Mouse (Mus musculus) CH12.LX (cell line): ENCODE data around the gene Ntan1. TPM values are rescaled to one million over a fixed set of nuclear protein-coding genes. Genes with fewer than 3 reads are reported as not detected.

Experiments
- DNase-seq: peaks from one replicate; pipeline ENCODE4 v3.0.0-alpha.2; 2013; ENCODE audit errors: extremely low read depth
- H3K27ac ChIP-seq: 2 replicates; pipeline ENCODE4 v1.5.1; 2012; ENCODE audit warnings: low read depth, mild to moderate bottlenecking, control low read depth, moderate library complexity; ENCODE audit not compliant: insufficient read depth
- H3K27me3 ChIP-seq: replicated peaks from 2 replicates; pipeline ENCODE3; 2012; ENCODE audit warnings: inconsistent platforms
- H3K36me3 ChIP-seq, 2 experiments: replicated peaks in 1 of 2; 2 replicates each; pipeline versions ENCODE3 to v1.6.1; 2012; ENCODE audit warnings: inconsistent platforms in 1 of 2, low read length in 1 of 2, mild to moderate bottlenecking in 1 of 2, mixed read lengths in 1 of 2, moderate library complexity in 1 of 2; ENCODE audit not compliant: control insufficient read depth in 1 of 2, insufficient read depth in 1 of 2
- H3K4me1 ChIP-seq, 2 experiments: 2 replicates each; pipeline ENCODE4 v1.6.1; 2012; ENCODE audit warnings: inconsistent platforms in 1 of 2, moderate library complexity in 1 of 2; ENCODE audit not compliant: insufficient read depth in 2 of 2, control insufficient read depth in 1 of 2
- H3K4me2 ChIP-seq: 2 replicates; pipeline ENCODE4 v1.6.1; 2012; ENCODE audit warnings: low read depth, mild to moderate bottlenecking, control low read depth; ENCODE audit not compliant: poor library complexity, insufficient read depth, severe bottlenecking
- H3K4me3 ChIP-seq, 3 experiments: fragments of 150-350 bp in 1 of 3; sonication (generic) in 1 of 3; replicated peaks in 1 of 3; 2 replicates each; pipeline versions ENCODE3 to v1.5.1; 2011 to 2012; ENCODE audit warnings: low read depth in 2 of 3, low read length in 2 of 3, mild to moderate bottlenecking in 2 of 3, moderate library complexity in 2 of 3, control low read depth in 1 of 3, improper control_type of control experiment in 1 of 3, inconsistent platforms in 1 of 3, mixed read lengths in 1 of 3; ENCODE audit not compliant: poor library complexity in 1 of 3
- H3K79me2 ChIP-seq: replicated peaks from 2 replicates; pipeline ENCODE4 v1.6.1; 2012; ENCODE audit warnings: mild to moderate bottlenecking, moderate library complexity; ENCODE audit not compliant: control insufficient read depth, poor library complexity, insufficient read depth, severe bottlenecking; ENCODE audit errors: extremely low read depth
- H3K9ac ChIP-seq: 2 replicates; pipeline ENCODE4 v1.6.1; 2012; ENCODE audit warnings: low read depth, mild to moderate bottlenecking, control low read depth, moderate library complexity; ENCODE audit not compliant: insufficient read depth
- H3K9me3 ChIP-seq: replicated peaks from 2 replicates; pipeline ENCODE3; 2012; ENCODE audit warnings: low read length, inconsistent platforms, mixed read lengths
- BHLHE40 ChIP-seq: IDR thresholded peaks from 2 replicates; pipeline ENCODE4 v1.6.1; 2011; ENCODE audit warnings: mild to moderate bottlenecking, low read depth, low read length, improper control_type of control experiment
- CHD1 ChIP-seq: IDR thresholded peaks from 2 replicates; pipeline ENCODE4 v1.6.1; 2012; ENCODE audit warnings: low read depth, low read length, improper control_type of control experiment, inconsistent platforms
- CHD2 ChIP-seq: IDR thresholded peaks from 2 replicates; pipeline ENCODE4 v1.6.1; 2011; ENCODE audit warnings: low read length, improper control_type of control experiment
- E2F4 ChIP-seq: IDR thresholded peaks from 2 replicates; pipeline ENCODE4 v1.6.1; 2011; ENCODE audit warnings: low read depth, low read length, improper control_type of control experiment; ENCODE audit not compliant: insufficient replicate concordance
- EP300 ChIP-seq: IDR thresholded peaks from 2 replicates; pipeline ENCODE4 v1.6.1; 2011; ENCODE audit warnings: low read length, improper control_type of control experiment
- ETS1 ChIP-seq: conservative IDR thresholded peaks from 2 replicates; pipeline ENCODE4 v1.6.1; 2012; ENCODE audit warnings: low read depth, mild to moderate bottlenecking, inconsistent platforms, low read length, improper control_type of control experiment, moderate library complexity
- GABPA ChIP-seq: IDR thresholded peaks from 2 replicates; pipeline ENCODE4 v1.6.1; 2012; ENCODE audit warnings: low read depth, low read length, improper control_type of control experiment, inconsistent platforms; ENCODE audit not compliant: insufficient replicate concordance
- JUN ChIP-seq: IDR thresholded peaks from 2 replicates; pipeline ENCODE4 v1.6.1; 2011; ENCODE audit warnings: low read depth, mild to moderate bottlenecking, low read length, improper control_type of control experiment, moderate library complexity; ENCODE audit not compliant: insufficient read depth
- MAZ ChIP-seq: IDR thresholded peaks from 2 replicates; pipeline ENCODE4 v1.6.1; 2012; ENCODE audit warnings: low read depth, mild to moderate bottlenecking, inconsistent platforms, low read length, improper control_type of control experiment, moderate library complexity
- NELFE ChIP-seq: IDR thresholded peaks from 2 replicates; pipeline ENCODE4 v1.6.1; 2011; ENCODE audit warnings: low read depth, low read length, improper control_type of control experiment
- RCOR1 ChIP-seq: conservative IDR thresholded peaks from 2 replicates; pipeline ENCODE4 v1.6.1; 2012; ENCODE audit warnings: low read depth, mild to moderate bottlenecking, inconsistent platforms, low read length, improper control_type of control experiment
- TBP ChIP-seq: conservative IDR thresholded peaks from 2 replicates; pipeline ENCODE4 v1.6.1; 2011; ENCODE audit warnings: low read depth, low read length, improper control_type of control experiment
- TCF12 ChIP-seq: IDR thresholded peaks from 2 replicates; pipeline ENCODE4 v1.6.1; 2014; ENCODE audit warnings: low read depth, mild to moderate bottlenecking, inconsistent platforms, low read length, improper control_type of control experiment
- USF1 ChIP-seq: IDR thresholded peaks from 2 replicates; pipeline ENCODE4 v1.6.1; 2014; ENCODE audit warnings: low read depth, mild to moderate bottlenecking, inconsistent platforms, low read length, improper control_type of control experiment
- USF2 ChIP-seq: conservative IDR thresholded peaks from 2 replicates; pipeline ENCODE4 v1.6.1; 2011; ENCODE audit warnings: low read depth, low read length, improper control_type of control experiment
- ZC3H11A ChIP-seq: IDR thresholded peaks from 2 replicates; pipeline ENCODE4 v1.6.1; 2012; ENCODE audit warnings: low read depth, mild to moderate bottlenecking, inconsistent platforms, low read length, improper control_type of control experiment
- ZKSCAN1 ChIP-seq: IDR thresholded peaks from 2 replicates; pipeline ENCODE4 v1.6.1; 2012; ENCODE audit warnings: low read depth, inconsistent platforms, low read length, improper control_type of control experiment, borderline replicate concordance
- ZMIZ1 ChIP-seq: IDR thresholded peaks from 2 replicates; pipeline ENCODE4 v1.6.1; 2012; ENCODE audit warnings: low read depth, mild to moderate bottlenecking, inconsistent platforms, low read length, improper control_type of control experiment
- ZNF384 ChIP-seq: IDR thresholded peaks from 2 replicates; pipeline ENCODE4 v1.6.1; 2012; ENCODE audit warnings: low read depth, low read length, improper control_type of control experiment, inconsistent platforms
- dilution Hi-C: fragments of 300-500 bp; cut with MboI; formaldehyde crosslinking; loops from 2 replicates; pipeline ENCODE4 v1.14.3; 2020; ENCODE audit warnings: low sequenced_read_pairs; ENCODE audit not compliant: extremely low pct_unique_long_range_greater_than_20kb, extremely low pct_ligation_motif_present
- in situ Hi-C: fragments of 300-500 bp; cut with MboI; formaldehyde crosslinking; loops from 3 replicates; pipeline ENCODE4 v1.14.3; 2019; ENCODE audit warnings: low sequenced_read_pairs, low pct_ligation_motif_present, low pct_unique_long_range_greater_than_20kb, mixed read lengths
- polyA plus RNA-seq: library from polyadenylated mRNA; unstranded; fragments of >175 nt; gene quantifications from 2 replicates; pipeline ENCODE4 v1.2.1, GENCODE M21; 2012; ENCODE audit warnings: low read depth; ENCODE audit not compliant: insufficient read length
- total RNA-seq, 2 experiments: library from RNA; depleted of rRNA; stranded (reverse); fragments of 300-350 nt in 1 of 2; fragments of >200 nt in 1 of 2; gene quantifications; 2 replicates each; pipeline ENCODE4 v1.2.3; 2012 to 2014

The Ntan1 gene
- total and polyA plus RNA-seq, 3 experiments = 57.3 to 111 (median 71.3) TPM

DNA sequence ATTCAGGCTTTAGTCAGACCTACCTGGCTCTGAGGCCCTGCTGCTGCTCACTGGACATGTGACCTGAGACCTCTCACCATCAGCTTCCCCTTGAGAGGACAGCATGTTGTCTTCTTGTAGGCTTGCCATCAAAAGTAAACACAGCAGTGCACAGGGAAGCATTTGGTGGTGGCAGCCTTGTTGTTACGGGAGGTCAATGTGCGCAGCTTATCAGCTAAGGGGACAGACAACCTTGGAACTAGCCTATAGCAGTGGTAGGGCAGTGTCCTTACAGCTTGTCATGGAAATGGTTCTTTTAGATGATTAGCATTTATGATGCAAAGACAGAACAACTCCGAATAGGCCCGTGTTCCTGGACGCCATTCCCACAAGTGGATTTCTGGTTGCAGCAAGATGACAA is 15.7 kb downstream of the Ntan1 start:
- dilution Hi-C loops (no loop called here), in situ Hi-C loops (no loop called here)
- no peak overlapping the region for H3K27ac ChIP-seq
- no peak overlapping the region for H3K9ac ChIP-seq
- peaks cover 0 to 9% of the 10 kb centered on the region in 2 experiments; a peak in 1 of 4 replicates for H3K4me1 ChIP-seq
- DNase-seq = no peak
- peaks cover 80 to 96% of the 10 kb centered on the region in 2 experiments for H3K36me3 ChIP-seq
- no peaks in the 10 kb centered on the region for H3K27me3 ChIP-seq
- no peak overlapping the region for H3K4me2 ChIP-seq
- H3K79me2 ChIP-seq = no peaks in the 10 kb centered on the region
- no peak overlapping the region for H3K4me3 ChIP-seq
- no peaks in the 10 kb centered on the region for H3K9me3 ChIP-seq
- TF ChIP-seq ZC3H11A = no peak
- no peak for TF ChIP-seq JUN
- TF ChIP-seq USF2 = no peak
- TF ChIP-seq CHD2 = no peak
- no peak for TF ChIP-seq TCF12
- TF ChIP-seq NELFE = no peak
- TF ChIP-seq CHD1 = no peak

GRCm38 (mm10) chr16:13840056-13840455 is 21.4 kb downstream of the Ntan1 start:
- no peak for DNase-seq
- TF ChIP-seq GABPA (no peak), USF1 (no peak), ZNF384 (no peak), CHD1 (no peak), ETS1 (no peak), E2F4 (no peak), ZMIZ1 (no peak), CHD2 (no peak), RCOR1 (no peak), BHLHE40 (no peak), TBP (no peak), TCF12 (no peak), ZC3H11A (no peak), ZKSCAN1 (no peak), MAZ (no peak), EP300 (no peak)
- Histone ChIP-seq H3K4me3 (no peak overlapping the region), H3K79me2 (no peaks in the 10 kb centered on the region), H3K9ac (no peak overlapping the region), H3K27me3 (no peaks in the 10 kb centered on the region), H3K4me1 (peaks cover 0 to 3% of the 10 kb centered on the region in 2 experiments; a peak in 1 of 4 replicates), H3K4me2 (no peak overlapping the region), H3K27ac (no peak overlapping the region), H3K9me3 (no peaks in the 10 kb centered on the region), H3K36me3 (peaks cover 70 to 92% of the 10 kb centered on the region in 2 experiments)
- in situ Hi-C loops (no loop called here), dilution Hi-C loops (no loop called here)
